Mouse (Mus musculus) midbrain, embryonic 10.5 days (tissue): ENCODE results near the gene Tfec. TPM values are rescaled to one million over a fixed set of nuclear protein-coding genes. Genes with fewer than 3 reads are reported as not detected.

Experiments
- DNase-seq: peaks from one replicate; pipeline ENCODE4 v3.0.0-alpha.2; 2017; ENCODE audit warnings: low spot score
- H3K27ac ChIP-seq: fragments of 300-500 bp; sonication (generic); replicated peaks from 2 replicates; pipeline ENCODE4 v1.5.1; 2016; ENCODE audit warnings: mild to moderate bottlenecking
- H3K27me3 ChIP-seq: fragments of 300-500 bp; sonication (generic); 2 replicates; pipeline ENCODE4 v1.6.1; 2016; ENCODE audit warnings: low read depth, mild to moderate bottlenecking; ENCODE audit not compliant: poor library complexity, severe bottlenecking
- H3K36me3 ChIP-seq: fragments of 300-500 bp; sonication (generic); 2 replicates; pipeline ENCODE4 v1.6.1; 2016; ENCODE audit warnings: mild to moderate bottlenecking, moderate library complexity
- H3K4me1 ChIP-seq: fragments of 300-500 bp; sonication (generic); 2 replicates; pipeline ENCODE4 v1.6.1; 2016
- H3K4me3 ChIP-seq: fragments of 300-500 bp; sonication (generic); 2 replicates; pipeline ENCODE4 v1.5.1; 2016; ENCODE audit warnings: mild to moderate bottlenecking, moderate library complexity
- H3K9me3 ChIP-seq: fragments of 300-500 bp; sonication (generic); replicated peaks from 2 replicates; pipeline ENCODE4 v1.6.1; 2016; ENCODE audit warnings: mild to moderate bottlenecking
- WGBS: fragments of 180-500 bp; shearing (Covaris S2); methylation state at CpG from one replicate; pipeline ENCODE4 v1.1.7; 2016; 5-methylcytosine and 5-hydroxymethylcytosine counted together
- polyA plus RNA-seq: library from polyadenylated mRNA; unstranded; fragments of >200 nt; fragmentation: Nextera tagmentation; extraction: Ambion mirVana; gene quantifications from 2 replicates; pipeline ENCODE4 v1.2.1, GENCODE M21; 2016

Gene Tfec
- 1.9 and 2.1 TPM in 2 replicates for polyA plus RNA-seq

DNA sequence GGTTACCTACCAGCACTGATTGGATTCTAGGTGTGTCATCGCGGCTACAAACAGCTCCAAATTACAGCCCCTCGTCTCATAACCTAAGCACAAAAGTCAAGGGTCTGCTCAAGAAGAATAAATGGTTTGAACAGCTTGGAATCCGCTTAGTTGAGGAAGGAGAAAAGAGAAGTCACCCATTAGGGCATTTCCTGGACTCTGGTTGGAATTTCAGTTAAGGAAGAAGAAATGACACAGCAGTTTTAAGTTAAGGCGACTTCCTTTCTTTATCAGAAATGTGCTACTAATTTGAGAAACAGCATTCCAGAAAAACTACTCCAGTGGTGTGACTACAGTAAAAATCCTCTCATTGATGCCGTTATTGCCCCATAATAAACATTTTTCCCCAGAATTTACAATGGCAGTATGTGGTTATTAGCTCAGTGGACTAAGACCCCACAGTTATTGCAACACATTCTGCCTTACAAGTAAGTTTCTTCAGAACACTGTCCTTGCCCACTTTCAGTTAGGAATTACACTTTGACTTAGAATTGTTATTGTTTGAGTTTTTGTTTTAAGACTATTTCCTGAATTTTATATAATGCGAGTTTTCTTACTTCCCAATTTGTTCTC lies at the start of gene Tfec:
Gene Tfec, minus strand, starts transcription at position 191 of the 612 bp plus-strand sequence.
- Histone ChIP-seq H3K9me3 (no peaks in the 10 kb centered on the region), H3K27ac (no peak within 1 kb of the TSS), H3K4me1 (no peaks in the 10 kb centered on the region), H3K36me3 (no peaks in the 10 kb centered on the region), H3K27me3 (no peaks in the 10 kb centered on the region), H3K4me3 (no peak within 1 kb of the TSS)
- no peak for DNase-seq
- WGBS = 89% methylated on average over 7 of the region's 7 CpGs

- Histone ChIP-seq H3K36me3 (no peaks in the 10 kb centered on the region), H3K27me3 (no peaks in the 10 kb centered on the region), H3K4me3 (no peak overlapping the region), H3K9me3 (no peaks in the 10 kb centered on the region), H3K27ac (no peak overlapping the region), H3K4me1 (no peaks in the 10 kb centered on the region)
- no peak for DNase-seq
- WGBS = 66% methylated on average over 3 of the region's 3 CpGs
Observed at GRCm38 (mm10) chr6:16947837-16948236, 49.6 kb upstream of the Tfec start.

DNA sequence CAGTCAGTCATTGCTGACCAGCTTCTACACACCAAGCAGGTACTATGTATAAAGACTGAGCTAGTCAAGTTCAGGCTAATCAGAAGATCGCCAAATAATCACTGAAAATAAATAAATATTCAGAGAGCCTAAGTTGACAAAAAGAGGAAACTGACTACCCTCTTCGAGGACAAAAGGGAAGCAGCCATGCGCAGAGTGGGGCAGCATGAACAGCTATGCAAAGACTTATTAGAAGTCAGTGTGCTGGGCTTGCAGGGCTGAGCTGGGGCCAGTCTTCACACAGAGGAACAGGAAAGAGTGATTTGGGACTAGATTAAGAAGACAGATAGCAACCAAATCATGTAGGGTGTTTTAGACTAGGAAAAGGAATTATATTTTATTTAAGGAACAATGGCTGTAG lies 45.3 kb upstream of the Tfec start:
- H3K27ac ChIP-seq = no peak overlapping the region
- H3K9me3 ChIP-seq = no peaks in the 10 kb centered on the region
- WGBS = 81% methylated on average over 3 of the region's 3 CpGs
- no peak for DNase-seq
- H3K4me3 ChIP-seq = no peak overlapping the region
- H3K27me3 ChIP-seq = no peaks in the 10 kb centered on the region
- H3K36me3 ChIP-seq = no peaks in the 10 kb centered on the region
- no peaks in the 10 kb centered on the region for H3K4me1 ChIP-seq

DNA sequence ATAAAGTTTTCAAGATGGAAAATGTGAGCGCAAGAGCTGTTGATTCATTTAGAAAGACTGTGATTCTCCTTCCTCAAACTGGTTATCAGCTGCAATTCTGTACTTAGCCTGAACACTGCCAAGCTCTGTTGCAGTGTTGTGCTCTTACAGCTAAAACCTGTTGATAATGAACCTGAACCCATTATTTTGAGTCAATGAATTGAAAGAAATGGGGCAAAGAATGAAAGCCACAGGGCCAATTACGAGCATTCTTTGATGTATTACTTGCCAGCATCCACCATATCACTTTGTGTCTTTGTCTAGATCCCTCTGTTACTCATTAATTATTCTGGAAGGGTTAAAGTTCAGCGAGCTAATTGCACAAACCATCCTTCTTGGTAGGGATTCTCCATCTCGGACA lies 44.2 kb upstream of the Tfec start:
- Histone ChIP-seq H3K9me3 (no peaks in the 10 kb centered on the region), H3K4me3 (no peak overlapping the region), H3K27me3 (no peaks in the 10 kb centered on the region), H3K36me3 (no peaks in the 10 kb centered on the region), H3K27ac (no peak overlapping the region), H3K4me1 (no peaks in the 10 kb centered on the region)
- no peak for DNase-seq
- 70% methylated on average over 4 of the region's 4 CpGs for whole genome bisulfite sequencing

GRCm38 (mm10) chr6:16931059-16931458 lies 32.8 kb upstream of the Tfec start:
- Histone ChIP-seq H3K27ac (no peak overlapping the region), H3K4me1 (no peaks in the 10 kb centered on the region), H3K27me3 (no peaks in the 10 kb centered on the region), H3K9me3 (no peaks in the 10 kb centered on the region), H3K36me3 (no peaks in the 10 kb centered on the region), H3K4me3 (no peak overlapping the region)
- no peak for DNase-seq
- WGBS = 90% methylated on average over 6 of the region's 6 CpGs

- Histone ChIP-seq H3K4me1 (no peaks in the 10 kb centered on the region), H3K36me3 (no peaks in the 10 kb centered on the region), H3K27me3 (no peaks in the 10 kb centered on the region), H3K27ac (no peak overlapping the region), H3K4me3 (no peak overlapping the region), H3K9me3 (no peaks in the 10 kb centered on the region)
- no peak for DNase-seq
- WGBS = 54% methylated on average over 2 of the region's 2 CpGs
Observed at GRCm38 (mm10) chr6:16920111-16920656, 21.9 kb upstream of the Tfec start.

GRCm38 (mm10) chr6:16891819-16892218 lies 6.4 kb downstream of the Tfec start:
- Histone ChIP-seq H3K9me3 (no peaks in the 10 kb centered on the region), H3K4me3 (no peak overlapping the region), H3K27ac (no peak overlapping the region), H3K36me3 (no peaks in the 10 kb centered on the region), H3K4me1 (no peaks in the 10 kb centered on the region), H3K27me3 (no peaks in the 10 kb centered on the region)
- 83% methylated on average over 5 of the region's 5 CpGs for WGBS
- no peak for DNase-seq

GRCm38 (mm10) chr6:16883537-16884307 lies 14.5 kb downstream of the Tfec start:
- Histone ChIP-seq H3K4me3 (no peak overlapping the region), H3K27me3 (no peaks in the 10 kb centered on the region), H3K27ac (no peak overlapping the region), H3K36me3 (no peaks in the 10 kb centered on the region), H3K4me1 (no peaks in the 10 kb centered on the region), H3K9me3 (no peaks in the 10 kb centered on the region)
- DNase-seq = no peak
- WGBS = 80% methylated on average over 5 of the region's 5 CpGs

GRCm38 (mm10) chr6:16874021-16874542 lies 24.2 kb downstream of the Tfec start:
- whole genome bisulfite sequencing = 93% methylated on average over 2 of the region's 2 CpGs
- DNase-seq = no peak
- H3K4me3 ChIP-seq = no peak overlapping the region
- no peaks in the 10 kb centered on the region for H3K36me3 ChIP-seq
- no peaks in the 10 kb centered on the region for H3K9me3 ChIP-seq
- no peaks in the 10 kb centered on the region for H3K27me3 ChIP-seq
- H3K4me1 ChIP-seq = no peaks in the 10 kb centered on the region
- no peak overlapping the region for H3K27ac ChIP-seq

GRCm38 (mm10) chr6:16870067-16870466 lies 28.2 kb downstream of the Tfec start:
- Histone ChIP-seq H3K4me3 (no peak overlapping the region), H3K27ac (no peak overlapping the region), H3K4me1 (no peaks in the 10 kb centered on the region), H3K36me3 (no peaks in the 10 kb centered on the region), H3K27me3 (no peaks in the 10 kb centered on the region), H3K9me3 (no peaks in the 10 kb centered on the region)
- 64% methylated on average over 2 of the region's 2 CpGs for WGBS
- DNase-seq = no peak

DNA sequence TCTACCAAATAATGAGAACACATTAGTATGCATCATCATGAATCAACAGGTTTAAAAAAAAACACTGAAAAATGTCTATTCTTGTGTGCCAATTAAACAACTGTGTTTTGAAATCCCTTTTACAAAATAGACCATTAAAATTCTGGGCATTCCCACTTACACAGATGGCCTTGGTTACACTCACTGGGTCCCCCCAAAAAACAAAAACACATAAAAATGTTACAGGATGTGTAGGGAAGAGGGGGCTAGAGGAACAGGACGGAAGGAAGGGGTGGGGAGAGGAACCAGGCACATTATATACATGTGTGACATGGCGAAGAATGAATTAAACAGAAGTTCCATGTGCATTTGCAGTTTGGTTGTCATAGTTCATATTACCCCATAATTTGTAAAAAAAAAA lies 29.9 kb downstream of the Tfec start:
- H3K36me3 ChIP-seq = no peaks in the 10 kb centered on the region
- no peak for DNase-seq
- H3K27me3 ChIP-seq = no peaks in the 10 kb centered on the region
- WGBS = 91% methylated on average over 2 of the region's 2 CpGs
- H3K9me3 ChIP-seq = no peaks in the 10 kb centered on the region
- H3K4me3 ChIP-seq = no peak overlapping the region
- no peak overlapping the region for H3K27ac ChIP-seq
- no peaks in the 10 kb centered on the region for H3K4me1 ChIP-seq

DNA sequence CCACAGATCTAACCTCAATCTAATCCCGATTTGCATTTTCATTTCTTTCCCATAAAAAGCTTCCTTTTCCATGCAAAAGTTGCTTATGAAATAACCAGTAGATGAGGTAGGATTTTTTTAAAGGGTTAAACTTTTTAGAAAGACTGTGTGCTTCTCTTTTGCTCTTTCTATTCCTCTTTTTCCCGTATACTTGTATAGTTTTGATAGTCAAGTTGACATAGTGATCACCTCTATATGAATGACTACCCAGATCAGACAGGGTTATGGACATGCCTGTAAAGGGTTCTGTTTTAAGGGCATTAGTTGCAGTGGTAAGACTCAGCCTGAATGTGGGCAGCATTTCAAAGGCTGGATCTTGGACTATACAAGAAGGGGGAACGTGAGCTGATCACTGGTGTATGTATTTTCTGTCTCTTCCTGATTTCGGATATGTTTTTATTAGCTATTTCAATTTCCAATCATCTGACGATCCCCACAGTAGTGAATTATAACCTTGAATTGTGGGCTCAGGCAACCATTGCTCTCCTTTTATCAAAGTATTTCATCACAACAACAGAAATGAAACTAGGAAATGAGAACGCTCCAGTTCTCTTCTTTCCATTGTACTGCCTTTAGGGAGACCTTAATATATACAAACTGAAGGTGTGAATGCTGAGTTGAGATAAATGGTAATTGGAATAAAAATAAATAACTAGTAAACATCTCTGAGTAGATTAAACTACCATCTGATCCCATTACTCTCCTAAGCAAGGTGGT lies 35.3 kb downstream of the Tfec start:
- Histone ChIP-seq H3K27ac (no peak overlapping the region), H3K4me3 (no peak overlapping the region)
- 92% methylated on average over 6 of the region's 6 CpGs for WGBS

More for the DNA sequence above, 35.3 kb downstream of the Tfec start:
- Histone ChIP-seq H3K27me3 (no peaks in the 10 kb centered on the region), H3K4me1 (no peaks in the 10 kb centered on the region), H3K36me3 (no peaks in the 10 kb centered on the region), H3K9me3 (no peaks in the 10 kb centered on the region)
- DNase-seq = no peak
